Mouse (Mus musculus) myocyte (in vitro differentiated cells): Measurements from ENCODE around the gene Luc7l.

Experiments used
- E2F4 ChIP-seq: IDR thresholded peaks from one replicate; pipeline ENCODE4 v1.6.1; 2011; ENCODE audit warnings: mild to moderate bottlenecking, control low read depth, moderate library complexity; ENCODE audit not compliant: insufficient read depth
- POLR2A ChIP-seq: IDR thresholded peaks from one replicate; pipeline ENCODE4 v1.6.1; 2011; ENCODE audit warnings: low read depth, mild to moderate bottlenecking, control low read depth, moderate library complexity; ENCODE audit not compliant: insufficient read length
- TCF3 ChIP-seq: IDR thresholded peaks from one replicate; pipeline ENCODE4 v1.6.1; 2011; ENCODE audit warnings: low read depth, control low read depth; ENCODE audit not compliant: insufficient read length
- USF1 ChIP-seq: IDR thresholded peaks from one replicate; pipeline ENCODE4 v1.6.1; 2011; ENCODE audit warnings: low read depth, mild to moderate bottlenecking, control low read depth, moderate library complexity

DNA sequence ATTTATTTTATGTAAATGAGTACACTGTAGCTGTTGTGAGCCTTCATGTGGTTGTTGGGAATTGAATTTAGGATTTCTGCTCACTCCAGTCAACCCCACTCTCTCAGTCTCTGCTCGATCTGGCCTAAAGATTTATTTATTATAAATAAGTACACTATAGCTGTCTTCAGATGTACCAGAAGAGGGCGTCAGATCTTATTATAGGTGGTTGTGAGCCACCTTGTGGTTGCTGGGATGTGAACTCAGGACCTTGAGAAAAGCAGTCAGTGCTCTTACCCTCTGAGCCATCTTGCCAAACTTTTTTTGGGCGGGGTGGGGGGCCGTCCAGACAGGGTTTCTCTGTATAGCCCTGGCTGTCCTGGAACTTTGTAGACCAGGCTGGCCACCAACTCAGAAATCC lies 9.1 kb downstream of the Luc7l start:
- no peak for TF ChIP-seq USF1
- TF ChIP-seq TCF3 = no peak
- no peak for TF ChIP-seq E2F4
- TF ChIP-seq POLR2A = no peak
